Mouse (Mus musculus): ENCODE measurements around the gene Lclat1.

DNA sequence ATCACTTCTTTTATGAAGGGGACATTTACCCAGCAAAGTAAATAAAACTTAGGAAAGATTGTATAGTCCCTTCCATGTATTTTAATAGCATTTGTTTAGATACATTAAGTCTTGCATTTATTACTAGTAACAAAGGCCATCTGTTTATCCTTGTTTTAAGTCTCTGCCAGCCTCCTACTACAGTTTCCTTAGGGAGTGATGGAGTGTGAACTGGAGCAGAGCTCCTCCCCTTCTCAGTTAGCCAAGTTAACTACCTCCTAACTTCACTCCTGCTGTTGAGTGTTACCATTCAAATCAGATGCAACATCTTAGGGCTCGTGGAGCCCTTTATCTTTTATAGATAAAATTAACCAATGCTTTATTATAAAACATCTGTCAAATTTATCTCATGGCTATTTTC, 105.4 kb downstream of the Lclat1 start:
- TF ChIP-seq POLR2A (IDR thresholded peaks at IDR 0.05; ENCODE audit: borderline replicate concordance, low read depth, low read length) (no peak), CTCF (IDR thresholded peaks at IDR 0.05; ENCODE audit: low read depth, low read length) (no peak)

Data from bone marrow macrophage, adult 2 months (primary cell).